Mouse (Mus musculus): ENCODE data around the gene Gldc.

DNA sequence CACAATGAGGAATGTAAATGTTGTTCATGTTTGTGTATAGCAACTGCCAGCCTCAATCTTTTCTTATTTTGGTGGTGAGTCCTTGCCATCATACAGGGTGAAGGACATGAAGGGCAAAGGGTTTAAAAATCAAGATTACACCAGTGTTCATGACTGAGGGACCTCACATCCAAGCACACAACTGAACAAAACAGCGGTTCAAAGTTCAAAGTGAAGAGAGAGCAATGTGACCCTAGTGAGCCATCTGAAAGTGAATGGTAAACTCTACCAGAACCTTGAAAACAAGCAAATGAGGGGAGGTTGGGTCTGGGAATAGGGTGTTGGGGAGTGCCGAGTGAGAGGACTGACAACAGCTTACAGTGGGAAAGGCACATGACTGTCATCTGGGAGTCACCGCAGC lies 63.8 kb downstream of the Gldc start:
- TF ChIP-seq POLR2A (IDR thresholded peaks at IDR 0.05; ENCODE audit: control insufficient read depth, low read depth, low read length): no peak
- no peak for TF ChIP-seq CTCF (IDR thresholded peaks at IDR 0.05; ENCODE audit: control insufficient read depth, insufficient read depth, insufficient replicate concordance, low read depth, low read length)

All from testis, adult 2 months (tissue).